Mouse (Mus musculus) limb, embryonic 15.5 days (tissue): Measurements from ENCODE around the gene Srrd. TPM values are rescaled to one million over a fixed set of nuclear protein-coding genes. Genes with fewer than 3 reads are reported as not detected.

ENCODE experiments used
- ATAC-seq: fragments of 200-750 bp; cut with Nextera tagmentation; 2 replicates; pipeline ENCODE4 v1.8.0; 2017; ENCODE audit warnings: low read depth, moderate TSS enrichment; ENCODE audit not compliant: insufficient number of reproducible peaks, low FRiP score, low TSS enrichment
- H3K27ac ChIP-seq: fragments of 300-500 bp; sonication (generic); 2 replicates; pipeline ENCODE4 v1.5.1; 2015; ENCODE audit warnings: moderate library complexity, mild to moderate bottlenecking, inconsistent platforms
- H3K27me3 ChIP-seq: fragments of 300-500 bp; sonication (generic); 2 replicates; pipeline ENCODE4 v1.6.1; 2015; ENCODE audit warnings: inconsistent platforms
- H3K36me3 ChIP-seq: fragments of 300-500 bp; sonication (generic); 2 replicates; pipeline ENCODE4 v1.6.1; 2015; ENCODE audit warnings: inconsistent platforms
- H3K4me1 ChIP-seq: fragments of 300-500 bp; sonication (generic); 2 replicates; pipeline ENCODE4 v1.6.1; 2015; ENCODE audit warnings: inconsistent platforms
- H3K4me2 ChIP-seq: fragments of 300-500 bp; sonication (generic); 2 replicates; pipeline ENCODE4 v1.6.1; 2015; ENCODE audit warnings: mild to moderate bottlenecking, inconsistent platforms
- H3K4me3 ChIP-seq: fragments of 300-500 bp; sonication (generic); 2 replicates; pipeline ENCODE4 v1.5.1; 2015; ENCODE audit warnings: mild to moderate bottlenecking, inconsistent platforms
- H3K9ac ChIP-seq: fragments of 300-500 bp; sonication (generic); 2 replicates; pipeline ENCODE4 v1.6.1; 2015; ENCODE audit warnings: inconsistent platforms
- H3K9me3 ChIP-seq: fragments of 300-500 bp; sonication (generic); 2 replicates; pipeline ENCODE4 v1.6.1; 2016; ENCODE audit warnings: inconsistent platforms
- WGBS: fragments of 180-500 bp; shearing (Covaris S2); methylation state at CpG from one replicate; pipeline ENCODE4 v1.1.7; 2015; 5-methylcytosine and 5-hydroxymethylcytosine counted together
- polyA plus RNA-seq: library from polyadenylated mRNA; unstranded; fragments of >200 nt; fragmentation: Nextera tagmentation; extraction: Ambion mirVana; gene quantifications from 2 replicates; pipeline ENCODE4 v1.2.1, GENCODE M21; 2015

Gene Srrd
- polyA plus RNA-seq, 1 experiment from 2014 or later = 37.8 TPM

DNA sequence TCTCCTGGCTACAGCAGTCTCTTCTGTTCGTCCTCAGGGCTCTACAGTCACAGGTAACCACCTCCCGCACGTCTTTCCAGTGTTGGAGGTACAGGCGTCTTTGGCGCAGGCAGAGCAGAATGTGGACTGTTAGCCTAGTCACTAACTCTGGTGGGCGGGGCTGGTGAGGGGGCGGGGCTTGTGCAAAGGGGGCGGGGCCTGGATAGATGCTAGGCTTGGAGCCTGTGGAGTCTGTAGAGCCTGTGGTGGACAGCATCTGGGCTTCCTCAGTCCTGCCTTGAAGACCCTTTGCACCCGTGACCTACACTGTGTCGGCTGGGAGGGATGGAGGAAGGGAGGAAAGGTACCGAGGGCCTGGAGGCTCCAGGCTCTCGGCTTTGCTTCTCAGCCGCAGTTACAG, 13.1 kb upstream of the Srrd start, which contains the start of gene Gm6583:
Gene Gm6583 (minus strand): TSS at position 124 of the 400 bp plus-strand sequence.
- 62% methylated on average over 13 of the region's 13 CpGs for WGBS
- no peak within 1 kb of the TSS for H3K9ac ChIP-seq
- no peak within 1 kb of the TSS for H3K4me3 ChIP-seq
- peaks cover 67% of the 10 kb centered on the region for H3K36me3 ChIP-seq
- H3K4me1 ChIP-seq = no peaks in the 10 kb centered on the region
- H3K4me2 ChIP-seq = no peak within 1 kb of the TSS
- no peak for ATAC-seq
- H3K27me3 ChIP-seq = no peaks in the 10 kb centered on the region
- H3K9me3 ChIP-seq = no peaks in the 10 kb centered on the region
- no peak within 1 kb of the TSS for H3K27ac ChIP-seq

GRCm38 (mm10) chr5:112355493-112355892, 12.7 kb upstream of the Srrd start:
- no peak for ATAC-seq
- Histone ChIP-seq H3K36me3 (peaks cover 71% of the 10 kb centered on the region), H3K27ac (no peak overlapping the region), H3K4me3 (no peak overlapping the region), H3K9ac (no peak overlapping the region), H3K9me3 (no peaks in the 10 kb centered on the region), H3K4me1 (no peaks in the 10 kb centered on the region), H3K27me3 (no peaks in the 10 kb centered on the region), H3K4me2 (no peak overlapping the region)
- 87% methylated on average over 6 of the region's 6 CpGs for WGBS

- no peak overlapping the region for H3K27ac ChIP-seq
- ATAC-seq = no peak
- H3K4me3 ChIP-seq = no peak overlapping the region
- 95% methylated on average over 8 of the region's 8 CpGs for WGBS
- H3K9me3 ChIP-seq = no peaks in the 10 kb centered on the region
- no peaks in the 10 kb centered on the region for H3K27me3 ChIP-seq
- no peak overlapping the region for H3K9ac ChIP-seq
- H3K4me2 ChIP-seq = no peak overlapping the region
- H3K4me1 ChIP-seq = peaks cover 14% of the 10 kb centered on the region
- H3K36me3 ChIP-seq = peaks cover 74% of the 10 kb centered on the region
Measured at GRCm38 (mm10) chr5:112349169-112349568, 6.3 kb upstream of the Srrd start.

- WGBS = 82% methylated on average over 16 of the region's 16 CpGs
Measured at GRCm38 (mm10) chr5:112346211-112346965, 3.5 kb upstream of the Srrd start.

DNA sequence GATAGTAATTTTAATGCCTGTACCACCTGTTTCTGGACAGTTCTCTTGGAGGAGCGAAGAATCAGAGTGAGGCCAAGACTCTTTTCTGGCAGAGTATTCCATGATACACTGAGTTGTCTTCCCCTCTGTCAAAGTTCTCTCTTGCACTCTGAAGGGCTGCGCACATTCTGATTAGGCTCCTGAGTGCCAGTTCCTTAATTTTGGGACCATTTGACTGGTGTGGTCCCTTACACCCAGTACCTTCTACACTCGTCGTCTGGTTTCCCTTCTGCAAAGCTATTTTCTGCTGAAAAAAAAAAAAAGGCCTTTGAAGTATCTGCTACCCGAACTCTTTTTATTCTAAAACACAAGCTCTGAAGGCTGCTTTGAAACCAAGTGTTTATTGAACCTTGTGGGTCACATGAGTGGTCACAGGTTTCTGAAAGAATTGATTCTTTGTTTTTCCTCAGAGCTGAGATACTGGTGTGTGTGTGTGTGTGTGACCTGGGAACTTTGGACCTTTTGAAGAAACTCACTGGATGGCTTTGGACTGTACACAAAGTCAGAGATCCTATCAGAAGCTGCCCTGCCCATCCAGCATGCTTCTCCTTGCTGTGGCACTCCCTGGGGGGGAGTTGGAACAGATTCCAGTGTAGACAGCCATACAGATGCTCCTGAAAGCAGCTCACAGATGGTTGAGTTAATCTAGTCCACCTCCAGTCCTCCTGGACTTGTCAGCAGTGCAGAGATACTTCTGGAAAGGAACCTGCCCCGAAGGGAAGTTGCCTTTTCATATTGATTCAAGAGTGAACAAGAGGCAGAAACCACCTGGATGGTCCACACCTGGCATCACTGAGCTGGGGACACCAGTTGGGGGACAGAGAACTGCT, 1.5 kb upstream of the Srrd start:
- no peak for ATAC-seq
- Histone ChIP-seq H3K4me3 (no peak overlapping the region), H3K36me3 (peaks cover 46% of the 10 kb centered on the region), H3K27me3 (no peaks in the 10 kb centered on the region), H3K4me2 (peak overlapping the region; percentile 76; the same call in 1 of the 2 replicates), H3K27ac (no peak overlapping the region), H3K9me3 (no peaks in the 10 kb centered on the region), H3K9ac (no peak overlapping the region), H3K4me1 (peaks cover 38% of the 10 kb centered on the region)
- WGBS = 78% methylated on average over 6 of the region's 6 CpGs

More at GRCm38 (mm10) chr5:112346211-112346965, 3.5 kb upstream of the Srrd start:
- ATAC-seq = no peak
- peaks cover 33% of the 10 kb centered on the region for H3K4me1 ChIP-seq
- no peak overlapping the region for H3K4me2 ChIP-seq
- peaks cover 51% of the 10 kb centered on the region for H3K36me3 ChIP-seq
- no peaks in the 10 kb centered on the region for H3K9me3 ChIP-seq
- no peaks in the 10 kb centered on the region for H3K27me3 ChIP-seq
- no peak overlapping the region for H3K9ac ChIP-seq
- H3K27ac ChIP-seq = no peak overlapping the region
- H3K4me3 ChIP-seq = no peak overlapping the region

- peak overlapping the region; percentile 68; the same call in 1 of the 2 replicates for H3K27ac ChIP-seq
- no peak for ATAC-seq
Measured at GRCm38 (mm10) chr5:112343205-112343595, 360 bp upstream of the Srrd start.

GRCm38 (mm10) chr5:112339215-112339614, 3.6 kb downstream of the Srrd start:
- Histone ChIP-seq H3K4me1 (peaks cover 24% of the 10 kb centered on the region; the same call in 1 of the 2 replicates), H3K9ac (no peak overlapping the region), H3K27me3 (no peaks in the 10 kb centered on the region), H3K4me3 (no peak overlapping the region), H3K4me2 (no peak overlapping the region), H3K27ac (no peak overlapping the region), H3K9me3 (no peaks in the 10 kb centered on the region), H3K36me3 (peaks cover 63% of the 10 kb centered on the region)
- ATAC-seq = no peak
- WGBS = 47% methylated on average over 7 of the region's 7 CpGs

More at GRCm38 (mm10) chr5:112343205-112343595, 360 bp upstream of the Srrd start:
- peak overlapping the region; percentile 98 for H3K4me3 ChIP-seq
- H3K4me2 ChIP-seq = peak overlapping the region; percentile 76
- under 1% methylated on average over 24 of the region's 24 CpGs for WGBS
- peaks cover 38% of the 10 kb centered on the region for H3K4me1 ChIP-seq
- peak overlapping the region; percentile 91 for H3K9ac ChIP-seq
- H3K9me3 ChIP-seq = no peaks in the 10 kb centered on the region
- H3K36me3 ChIP-seq = peaks cover 45% of the 10 kb centered on the region
- H3K27me3 ChIP-seq = no peaks in the 10 kb centered on the region

GRCm38 (mm10) chr5:112337004-112337403, 5.8 kb downstream of the Srrd start:
- WGBS = 94% methylated on average over 22 of the region's 22 CpGs
- H3K27me3 ChIP-seq = no peaks in the 10 kb centered on the region
- no peak overlapping the region for H3K9ac ChIP-seq
- no peak overlapping the region for H3K4me3 ChIP-seq
- peaks cover 10% of the 10 kb centered on the region; the same call in 1 of the 2 replicates for H3K4me1 ChIP-seq
- ATAC-seq = no peak
- H3K27ac ChIP-seq = no peak overlapping the region
- H3K9me3 ChIP-seq = no peaks in the 10 kb centered on the region
- H3K36me3 ChIP-seq = peaks cover 85% of the 10 kb centered on the region
- no peak overlapping the region for H3K4me2 ChIP-seq

- H3K9me3 ChIP-seq = no peaks in the 10 kb centered on the region
- H3K4me1 ChIP-seq = no peaks in the 10 kb centered on the region
- ATAC-seq = no peak
- H3K27me3 ChIP-seq = no peaks in the 10 kb centered on the region
- WGBS = 14% methylated on average over 2 of the region's 2 CpGs
- H3K4me2 ChIP-seq = no peak overlapping the region
- H3K27ac ChIP-seq = no peak overlapping the region
- no peak overlapping the region for H3K9ac ChIP-seq
- peaks cover 95% of the 10 kb centered on the region for H3K36me3 ChIP-seq
- no peak overlapping the region for H3K4me3 ChIP-seq
Measured at GRCm38 (mm10) chr5:112335473-112335872, 7.4 kb downstream of the Srrd start.

DNA sequence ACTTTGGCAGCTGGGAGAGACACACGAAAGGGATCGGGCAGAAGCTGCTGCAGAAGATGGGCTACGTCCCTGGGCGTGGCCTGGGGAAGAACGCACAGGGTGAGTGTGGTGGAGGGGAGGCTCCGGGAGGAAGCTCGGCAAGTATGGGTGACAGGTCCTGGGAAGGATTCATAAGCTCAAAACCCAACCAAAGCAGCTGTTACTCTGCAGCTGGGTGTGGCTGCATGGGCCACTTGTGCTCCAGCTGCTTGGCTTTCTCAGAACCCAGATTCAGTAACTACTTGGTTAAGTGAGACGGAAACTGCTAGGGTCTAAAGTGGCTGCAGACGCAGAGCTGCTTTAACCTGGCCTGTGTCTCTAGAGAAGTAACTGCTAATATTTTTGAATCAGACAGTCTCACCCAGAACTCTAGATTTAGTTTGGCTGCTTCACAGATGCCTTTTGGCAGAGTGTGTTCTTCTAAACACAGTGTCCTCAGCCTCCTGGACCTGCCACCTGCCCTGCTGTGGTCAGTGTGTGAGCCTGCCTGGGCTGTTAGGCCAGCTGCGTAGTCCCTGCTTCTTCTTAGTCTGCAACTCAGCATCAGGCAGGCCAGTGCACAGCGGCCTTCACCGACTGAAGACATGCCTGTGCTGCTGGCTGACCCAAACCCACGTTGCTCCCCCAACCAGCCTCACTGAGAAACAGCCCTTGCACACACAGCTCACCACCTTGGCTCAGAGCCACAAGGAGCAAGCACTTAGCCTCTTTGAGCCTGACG, 12.9 kb downstream of the Srrd start:
- no peak for ATAC-seq
- Histone ChIP-seq H3K4me3 (no peak overlapping the region), H3K4me2 (no peak overlapping the region), H3K36me3 (peaks cover 74% of the 10 kb centered on the region), H3K27ac (no peak overlapping the region), H3K27me3 (no peaks in the 10 kb centered on the region), H3K9me3 (no peaks in the 10 kb centered on the region), H3K4me1 (peaks cover 17% of the 10 kb centered on the region), H3K9ac (no peak overlapping the region)
- 91% methylated on average over 14 of the region's 14 CpGs for WGBS

DNA sequence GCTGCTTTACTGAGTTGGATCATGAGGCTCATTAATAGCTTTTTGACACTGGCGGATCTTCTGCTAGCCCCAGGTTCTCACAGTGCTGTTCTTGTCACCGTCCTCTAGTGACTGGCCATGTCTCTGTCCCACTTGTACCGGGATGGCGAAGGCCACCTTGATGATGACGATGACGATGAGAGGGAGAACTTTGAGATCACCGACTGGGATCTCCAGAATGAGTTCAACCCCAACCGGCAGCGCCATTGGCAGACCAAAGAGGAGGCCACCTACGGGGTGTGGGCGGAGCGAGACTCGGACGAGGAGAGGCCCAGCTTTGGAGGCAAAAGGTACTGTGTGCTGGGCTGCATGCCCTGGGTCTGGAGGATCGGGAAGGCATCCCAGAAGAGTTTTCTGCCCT, 15.0 kb downstream of the Srrd start:
- Histone ChIP-seq H3K36me3 (peaks cover 52% of the 10 kb centered on the region), H3K27me3 (no peaks in the 10 kb centered on the region), H3K9me3 (no peaks in the 10 kb centered on the region), H3K4me1 (peaks cover 22% of the 10 kb centered on the region), H3K9ac (no peak overlapping the region), H3K4me2 (no peak overlapping the region), H3K27ac (no peak overlapping the region), H3K4me3 (no peak overlapping the region)
- ATAC-seq = no peak
- 93% methylated on average over 15 of the region's 15 CpGs for WGBS
